Mouse (Mus musculus): ENCODE results near the gene Rras2.

The Rras2 gene

GRCm38 (mm10) chr7:114026923-114027322 lies 90.7 kb downstream of the Rras2 start:
- no peak for DNase-seq (ENCODE audit: low spot score)

- DNase-seq (ENCODE audit: low spot score) = peak; percentile 63
These were observed 96.9 kb downstream of the Rras2 start for GRCm38 (mm10) chr7:114020704-114021093.

- DNase-seq (ENCODE audit: low spot score) = no peak
These were observed 97.4 kb downstream of the Rras2 start for GRCm38 (mm10) chr7:114020057-114020703.

- no peak for DNase-seq (ENCODE audit: low spot score)
These were observed 98.7 kb downstream of the Rras2 start for GRCm38 (mm10) chr7:114018861-114019260.

- no peak for DNase-seq (ENCODE audit: low spot score)
These were observed 101.3 kb downstream of the Rras2 start for GRCm38 (mm10) chr7:114016001-114016949.

- no peak for DNase-seq (ENCODE audit: low spot score)
These were observed 105.7 kb downstream of the Rras2 start for GRCm38 (mm10) chr7:114011726-114012443.

- DNase-seq (ENCODE audit: low spot score) = peak; percentile 15
These were observed 110.0 kb downstream of the Rras2 start for GRCm38 (mm10) chr7:114007565-114007964.

- no peak for DNase-seq (ENCODE audit: low spot score)
These were observed 111.1 kb downstream of the Rras2 start for GRCm38 (mm10) chr7:114006456-114006855.

GRCm38 (mm10) chr7:114005499-114005898 lies 112.1 kb downstream of the Rras2 start:
- no peak for DNase-seq (ENCODE audit: low spot score)

- no peak for DNase-seq (ENCODE audit: low spot score)
These were observed 113.4 kb downstream of the Rras2 start for GRCm38 (mm10) chr7:114004171-114004570.

- peak; percentile 40 for DNase-seq (ENCODE audit: low spot score)
These were observed 119.8 kb downstream of the Rras2 start for GRCm38 (mm10) chr7:113997675-113998354.
